Mouse (Mus musculus): ENCODE measurements around the gene Dnttip1. TPM values are rescaled to one million over a fixed set of nuclear protein-coding genes. Genes with fewer than 3 reads are reported as not detected.
"Not testable (repeated sequence)": the region's sequence is repeated elsewhere in the genome, so short reads cannot be mapped to it uniquely, and the experiment has no call there.

Gene Dnttip1
- polyA plus RNA-seq, 1 experiment = 28.7 TPM

GRCm38 (mm10) chr2:164795868-164796267 lies 50.1 kb downstream of the Dnttip1 start:
- Histone ChIP-seq H3K4me1 (ENCODE audit: control insufficient read depth, insufficient read depth, low read length) (no peaks in the 10 kb centered on the region), H3K27ac (ENCODE audit: insufficient read depth, low read length) (no peak overlapping the region), H3K4me3 (ENCODE audit: insufficient read depth, low read length) (no peak overlapping the region)
- TF ChIP-seq CTCF (IDR thresholded peaks at IDR 0.05; ENCODE audit: borderline replicate concordance, insufficient read depth, low read length) (no peak), POLR2A (IDR thresholded peaks at IDR 0.05; ENCODE audit: low read depth, low read length) (no peak)

GRCm38 (mm10) chr2:164798554-164798953 lies 52.8 kb downstream of the Dnttip1 start:
- H3K4me3 ChIP-seq (ENCODE audit: insufficient read depth, low read length); H3K27ac ChIP-seq (ENCODE audit: insufficient read depth, low read length); H3K4me1 ChIP-seq (ENCODE audit: control insufficient read depth, insufficient read depth, low read length): not testable (repeated sequence)

DNA sequence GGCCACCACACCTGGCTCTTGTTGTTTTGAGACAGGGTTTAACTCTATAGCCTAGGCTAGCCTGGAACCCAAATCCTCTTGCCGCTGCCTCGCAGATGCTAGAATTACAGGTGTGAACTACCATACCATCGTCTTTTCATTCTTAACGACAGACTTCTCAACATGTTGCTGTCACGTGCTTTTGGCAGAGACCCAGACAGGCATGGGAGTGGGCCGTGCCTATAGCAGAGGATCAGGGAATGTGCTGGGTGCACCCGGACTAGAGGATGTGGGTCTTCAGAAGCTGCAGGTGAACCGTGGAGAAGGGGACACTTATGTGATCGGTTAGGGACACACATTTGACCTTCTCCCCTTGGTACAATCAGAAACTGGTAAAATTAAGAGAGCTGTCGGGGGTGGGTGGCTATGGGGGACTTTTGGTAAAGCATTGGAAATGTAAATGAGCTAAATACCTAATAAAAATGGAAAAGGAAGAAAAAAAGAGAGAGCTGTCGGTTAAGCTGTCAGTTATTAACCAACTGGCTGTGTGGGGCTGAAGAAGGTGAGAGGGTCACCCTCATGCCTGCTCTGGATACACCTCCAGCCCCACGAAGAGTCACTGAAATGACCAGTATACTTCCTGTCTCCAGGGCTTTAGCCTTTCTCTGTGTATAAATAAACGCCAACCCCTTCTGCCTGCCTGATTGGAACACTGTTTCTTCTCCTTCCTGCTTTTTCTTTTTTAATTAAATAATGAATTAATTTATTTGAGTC lies 54.6 kb downstream of the Dnttip1 start:
- TF ChIP-seq CTCF (IDR thresholded peaks at IDR 0.05; ENCODE audit: borderline replicate concordance, insufficient read depth, low read length) = no peak
- TF ChIP-seq POLR2A (IDR thresholded peaks at IDR 0.05; ENCODE audit: low read depth, low read length) = no peak

DNA sequence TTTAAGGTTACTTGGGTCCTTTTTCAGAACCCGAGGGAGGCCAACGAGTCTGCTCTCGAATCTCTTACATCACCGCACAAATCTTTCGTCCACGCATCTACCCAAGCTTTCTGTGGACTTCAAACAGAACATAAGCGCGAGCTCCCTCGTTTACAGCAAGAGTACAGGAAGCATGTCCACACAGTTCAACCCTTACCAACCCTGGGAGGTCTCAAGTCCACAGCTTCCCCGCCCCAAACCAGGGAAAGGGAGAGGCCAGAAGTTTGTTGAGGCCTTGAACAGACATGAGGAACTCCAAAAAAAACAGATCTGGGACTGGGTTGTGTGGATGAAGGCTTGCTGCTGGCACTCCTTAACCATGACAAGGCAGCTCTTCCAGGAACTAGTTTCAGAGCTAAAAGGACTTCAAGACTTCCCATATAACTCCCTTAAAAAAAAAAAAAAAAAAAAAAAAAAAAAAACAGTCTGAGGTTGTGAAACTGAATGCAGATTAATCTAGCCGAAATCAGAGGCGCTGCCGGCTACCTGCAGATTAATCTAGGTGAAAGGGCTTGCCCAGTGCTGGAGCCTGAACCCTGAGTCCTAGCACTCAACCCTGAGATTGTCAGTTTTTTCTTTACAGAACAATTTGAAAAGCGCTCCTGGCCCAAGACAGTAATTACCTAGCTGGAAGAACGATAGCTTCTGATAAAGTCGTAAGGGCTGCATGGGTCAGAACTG lies 57.6 kb downstream of the Dnttip1 start:
- TF ChIP-seq POLR2A (IDR thresholded peaks at IDR 0.05; ENCODE audit: low read depth, low read length) = no peak
- TF ChIP-seq CTCF (IDR thresholded peaks at IDR 0.05; ENCODE audit: borderline replicate concordance, insufficient read depth, low read length) = no peak
- peaks cover 2% of the 10 kb centered on the region; the same call in 1 of the 2 replicates for H3K4me1 ChIP-seq (ENCODE audit: control insufficient read depth, insufficient read depth, low read length)
- no peak overlapping the region for H3K27ac ChIP-seq (ENCODE audit: insufficient read depth, low read length)
- peak overlapping the region; percentile 78 for H3K4me3 ChIP-seq (ENCODE audit: insufficient read depth, low read length)

More for the DNA sequence above, 54.6 kb downstream of the Dnttip1 start:
- H3K27ac ChIP-seq (ENCODE audit: insufficient read depth, low read length) = no peak overlapping the region
- H3K4me1 ChIP-seq (ENCODE audit: control insufficient read depth, insufficient read depth, low read length) = peaks cover 2% of the 10 kb centered on the region; the same call in 1 of the 2 replicates
- no peak overlapping the region for H3K4me3 ChIP-seq (ENCODE audit: insufficient read depth, low read length)

DNA sequence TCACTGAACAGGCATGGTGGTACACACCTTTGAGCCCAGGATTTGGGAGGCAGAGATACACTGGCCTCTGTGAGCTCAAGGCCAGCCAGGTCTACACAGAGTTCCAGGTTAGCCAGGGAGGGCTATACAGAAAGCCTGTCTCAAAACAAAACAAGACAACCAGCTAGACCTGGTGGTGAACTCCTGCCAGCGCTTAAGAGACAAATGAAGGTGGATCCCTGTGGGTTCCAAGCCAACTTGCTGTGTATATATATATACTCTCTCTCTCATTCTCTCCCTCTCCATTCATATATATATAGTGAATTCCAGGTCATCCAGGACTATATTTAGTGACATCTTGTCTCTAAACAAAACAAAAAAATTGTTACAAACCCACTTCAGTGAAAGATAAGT lies 58.1 kb downstream of the Dnttip1 start:
- Histone ChIP-seq H3K4me3 (ENCODE audit: insufficient read depth, low read length) (peak overlapping the region; percentile 78), H3K4me1 (ENCODE audit: control insufficient read depth, insufficient read depth, low read length) (peaks cover 2% of the 10 kb centered on the region; the same call in 1 of the 2 replicates), H3K27ac (ENCODE audit: insufficient read depth, low read length) (no peak overlapping the region)
- TF ChIP-seq CTCF (IDR thresholded peaks at IDR 0.05; ENCODE audit: borderline replicate concordance, insufficient read depth, low read length) (no peak), POLR2A (IDR thresholded peaks at IDR 0.05; ENCODE audit: low read depth, low read length) (no peak)

GRCm38 (mm10) chr2:164804533-164805331 lies 58.9 kb downstream of the Dnttip1 start, which contains the start of the genes Acot8 and Zswim3:
TSS of gene Acot8 (minus strand) at chr2:164804882.
TSS of gene Zswim3 (plus strand) at chr2:164805098.
- Histone ChIP-seq H3K4me1 (ENCODE audit: control insufficient read depth, insufficient read depth, low read length) (peaks cover 2% of the 10 kb centered on the region; the same call in 1 of the 2 replicates), H3K27ac (ENCODE audit: insufficient read depth, low read length) (peak within 1 kb of the TSS; percentile 57), H3K4me3 (ENCODE audit: insufficient read depth, low read length) (peak within 1 kb of the TSS; percentile 78)
- TF ChIP-seq POLR2A (IDR thresholded peaks at IDR 0.05; ENCODE audit: low read depth, low read length) (peak; percentile 85), CTCF (IDR thresholded peaks at IDR 0.05; ENCODE audit: borderline replicate concordance, insufficient read depth, low read length) (no peak)

DNA sequence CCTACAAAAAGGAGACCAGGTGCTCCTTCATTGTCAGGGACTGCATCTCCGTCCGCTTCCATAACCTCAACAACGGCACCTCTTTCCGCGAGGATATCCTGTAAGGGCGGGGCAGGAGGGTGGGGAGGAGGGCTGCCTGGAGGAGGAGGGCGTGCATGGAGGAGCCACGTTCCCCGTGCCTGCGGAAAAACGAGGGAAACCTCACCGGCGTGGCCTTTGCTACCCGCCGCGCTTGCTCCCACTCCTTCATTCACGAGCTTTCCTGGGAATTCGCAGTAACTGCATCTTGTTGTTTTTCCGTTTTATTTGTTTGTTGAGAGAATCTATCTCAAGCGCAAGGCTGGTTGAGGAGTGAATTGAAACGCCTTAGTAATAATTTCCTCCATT lies 59.5 kb downstream of the Dnttip1 start:
- Histone ChIP-seq H3K4me3 (ENCODE audit: insufficient read depth, low read length) (peak overlapping the region; percentile 76), H3K27ac (ENCODE audit: insufficient read depth, low read length) (no peak overlapping the region), H3K4me1 (ENCODE audit: control insufficient read depth, insufficient read depth, low read length) (peaks cover 2% of the 10 kb centered on the region; the same call in 1 of the 2 replicates)
- TF ChIP-seq CTCF (IDR thresholded peaks at IDR 0.05; ENCODE audit: borderline replicate concordance, insufficient read depth, low read length) (no peak), POLR2A (IDR thresholded peaks at IDR 0.05; ENCODE audit: low read depth, low read length) (no peak)

DNA sequence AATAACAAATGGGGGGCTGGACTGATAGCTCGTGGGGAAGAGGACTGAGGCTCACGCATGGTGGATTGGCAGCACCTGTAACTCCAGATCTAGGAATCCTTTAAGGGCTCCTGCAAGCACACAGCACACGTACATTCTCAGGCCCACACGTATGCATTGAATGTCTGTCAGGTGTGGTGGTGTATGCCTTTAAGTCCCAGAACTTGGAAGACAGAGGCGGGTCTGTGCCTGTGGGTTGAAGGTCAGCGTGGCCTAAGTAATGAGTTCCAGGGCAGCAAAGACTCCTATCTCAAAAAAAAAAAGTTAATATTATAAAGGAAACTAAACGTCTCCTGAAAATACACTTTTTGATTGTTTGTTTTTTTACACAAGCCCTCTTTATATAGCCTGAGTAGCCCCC lies 60.8 kb downstream of the Dnttip1 start:
- Histone ChIP-seq H3K4me3 (ENCODE audit: insufficient read depth, low read length) (no peak overlapping the region), H3K4me1 (ENCODE audit: control insufficient read depth, insufficient read depth, low read length) (peaks cover 2% of the 10 kb centered on the region; the same call in 1 of the 2 replicates), H3K27ac (ENCODE audit: insufficient read depth, low read length) (no peak overlapping the region)
- TF ChIP-seq CTCF (IDR thresholded peaks at IDR 0.05; ENCODE audit: borderline replicate concordance, insufficient read depth, low read length) (no peak), POLR2A (IDR thresholded peaks at IDR 0.05; ENCODE audit: low read depth, low read length) (no peak)

- Histone ChIP-seq H3K27ac (ENCODE audit: insufficient read depth, low read length) (no peak overlapping the region), H3K4me1 (ENCODE audit: control insufficient read depth, insufficient read depth, low read length) (peaks cover 7% of the 10 kb centered on the region)
- no peak for TF ChIP-seq CTCF (IDR thresholded peaks at IDR 0.05; ENCODE audit: borderline replicate concordance, insufficient read depth, low read length)
Measured at GRCm38 (mm10) chr2:164813557-164813956, 67.8 kb downstream of the Dnttip1 start.

More at GRCm38 (mm10) chr2:164813557-164813956, 67.8 kb downstream of the Dnttip1 start:
- H3K4me3 ChIP-seq (ENCODE audit: insufficient read depth, low read length) = no peak overlapping the region
